Mouse (Mus musculus) CH12.LX (cell line): ENCODE data around the gene Slc20a1.

Source experiments
- CHD2 ChIP-seq: IDR thresholded peaks from 2 replicates; pipeline ENCODE4 v1.6.1; 2011; ENCODE audit warnings: low read length, improper control_type of control experiment
- CTCF ChIP-seq, 2 experiments: IDR thresholded peaks in 1 of 2; conservative IDR thresholded peaks in 1 of 2; 2 replicates each; pipeline ENCODE4 v1.5.1; 2011 to 2012; ENCODE audit warnings: low read depth in 2 of 2, low read length in 2 of 2, improper control_type of control experiment in 1 of 2, inconsistent platforms in 1 of 2, mild to moderate bottlenecking in 1 of 2, moderate library complexity in 1 of 2
- E2F4 ChIP-seq: IDR thresholded peaks from 2 replicates; pipeline ENCODE4 v1.6.1; 2011; ENCODE audit warnings: low read depth, low read length, improper control_type of control experiment; ENCODE audit not compliant: insufficient replicate concordance
- MYC ChIP-seq: IDR thresholded peaks from 2 replicates; pipeline ENCODE4 v1.6.1; 2011; ENCODE audit warnings: low read depth, mild to moderate bottlenecking, improper control_type of control experiment, low read length
- NELFE ChIP-seq: IDR thresholded peaks from 2 replicates; pipeline ENCODE4 v1.6.1; 2011; ENCODE audit warnings: low read depth, low read length, improper control_type of control experiment
- POLR2A ChIP-seq: IDR thresholded peaks from 2 replicates; pipeline ENCODE4 v1.6.1; 2011; ENCODE audit warnings: low read depth, mild to moderate bottlenecking, improper control_type of control experiment, low read length
- POLR2AphosphoS2 ChIP-seq: IDR thresholded peaks from 2 replicates; pipeline ENCODE4 v1.6.1; 2011; ENCODE audit warnings: low read depth, low read length, improper control_type of control experiment
- USF2 ChIP-seq: conservative IDR thresholded peaks from 2 replicates; pipeline ENCODE4 v1.6.1; 2011; ENCODE audit warnings: low read depth, low read length, improper control_type of control experiment

GRCm38 (mm10) chr2:129234731-129235130 lies 36.2 kb downstream of the Slc20a1 start:
- TF ChIP-seq POLR2AphosphoS2 = no peak
- no peak for TF ChIP-seq POLR2A
- no peak for TF ChIP-seq CHD2
- no peak for TF ChIP-seq NELFE
- no peak for TF ChIP-seq E2F4
- TF ChIP-seq MYC = no peak
- no peak for TF ChIP-seq CTCF (conservative IDR thresholded peaks at IDR 0.05 in 1 of 2, IDR thresholded peaks at IDR 0.05 in 1 of 2; ENCODE audit: low read depth in 2 of 2, low read length in 2 of 2)
- TF ChIP-seq USF2 = no peak
